Mouse (Mus musculus): ENCODE data around the gene Dqx1. TPM values are rescaled to one million over a fixed set of nuclear protein-coding genes. Genes with fewer than 3 reads are reported as not detected.
A peak's percentile ranks its signal among the peaks of the same experiment; 100 is the strongest.

Gene Dqx1
- polyA plus RNA-seq, 1 experiment from 2014 or later = 0.62 TPM

DNA sequence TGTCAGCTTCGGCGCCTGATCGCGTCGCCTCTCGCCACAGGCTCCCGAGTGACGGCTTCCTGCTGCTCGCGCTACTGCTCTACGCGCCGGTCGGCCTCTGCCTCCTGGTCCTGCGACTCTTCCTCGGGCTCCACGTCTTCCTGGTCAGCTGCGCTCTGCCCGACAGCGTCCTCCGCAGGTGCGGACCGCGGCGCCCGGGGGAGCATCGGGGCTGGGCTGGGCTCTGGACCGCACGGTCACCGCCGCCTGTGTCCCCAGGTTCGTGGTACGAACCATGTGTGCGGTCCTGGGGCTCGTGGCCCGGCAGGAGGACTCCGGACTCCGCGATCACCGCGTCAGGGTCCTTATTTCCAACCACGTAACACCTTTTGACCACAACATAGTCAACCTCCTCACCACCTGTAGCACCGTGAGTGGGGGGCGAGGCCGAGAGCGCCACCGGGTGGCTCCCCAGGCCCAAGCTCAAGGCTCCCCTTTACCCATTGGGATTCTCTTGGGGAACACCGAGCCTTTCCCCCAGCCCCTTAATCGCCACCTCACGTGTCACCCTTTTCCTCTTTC is 2.7 kb upstream of the Dqx1 start, which contains the start of gene Htra2:
Gene Htra2 (minus strand): TSS at position 403 of the 561 bp plus-strand sequence.
- peak within 1 kb of the TSS; percentile 95 for H3K4me2 ChIP-seq
- DNase-seq (peak; percentile 42), ATAC-seq (ENCODE audit: insufficient read depth) (peak; percentile 29)
- peak within 1 kb of the TSS; percentile 88 for H3K27ac ChIP-seq (ENCODE audit: low read depth)
- peak; percentile 58 for TF ChIP-seq CTCF (IDR thresholded peaks at IDR 0.05; ENCODE audit: low read depth)
- H3K9me3 ChIP-seq (ENCODE audit: low read depth, low read length) = no peaks in the 10 kb centered on the region
- WGBS = under 1% methylated on average over 50 of the region's 50 CpGs
- peak within 1 kb of the TSS; percentile 98 for H3K4me3 ChIP-seq (ENCODE audit: low read depth, low read length)
- H3K9ac ChIP-seq = peak within 1 kb of the TSS; percentile 92
- no peaks in the 10 kb centered on the region for H3K27me3 ChIP-seq (ENCODE audit: insufficient read depth, low read length)
- H3K4me1 ChIP-seq (ENCODE audit: insufficient read depth) = peaks cover 5% of the 10 kb centered on the region; the same call in 1 of the 2 replicates
- H3K36me3 ChIP-seq (ENCODE audit: insufficient read depth) = peaks cover 48% of the 10 kb centered on the region

DNA sequence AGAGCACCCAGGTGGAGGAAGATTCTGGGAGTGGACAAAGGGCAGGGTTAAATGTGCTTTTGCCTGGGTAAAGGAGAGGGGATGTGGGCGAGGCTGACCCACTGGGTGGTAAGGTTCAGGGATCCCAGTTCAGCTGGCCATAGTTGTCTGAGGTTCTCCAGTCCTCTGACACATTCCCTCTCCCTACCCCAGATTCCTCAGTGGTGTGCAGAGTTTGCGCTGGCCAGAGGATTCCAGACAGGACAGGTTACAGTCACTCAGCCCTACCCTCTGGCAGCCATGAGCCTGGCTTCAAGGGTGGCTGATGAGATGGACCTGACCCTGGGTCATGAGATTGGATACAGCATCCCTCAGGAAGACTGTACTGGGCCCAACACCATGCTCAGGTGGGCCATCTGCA is 1.1 kb downstream of the Dqx1 start:
- H3K9ac ChIP-seq = no peak overlapping the region
- H3K27ac ChIP-seq (ENCODE audit: low read depth) = no peak overlapping the region
- no peaks in the 10 kb centered on the region for H3K9me3 ChIP-seq (ENCODE audit: low read depth, low read length)
- 71% methylated on average over 2 of the region's 2 CpGs for WGBS
- peaks cover 25% of the 10 kb centered on the region for H3K27me3 ChIP-seq (ENCODE audit: insufficient read depth, low read length)
- ATAC-seq (ENCODE audit: insufficient read depth) = no peak
- H3K4me2 ChIP-seq = no peak overlapping the region
- H3K4me1 ChIP-seq (ENCODE audit: insufficient read depth) = peaks cover 5% of the 10 kb centered on the region; the same call in 1 of the 2 replicates
- H3K36me3 ChIP-seq (ENCODE audit: insufficient read depth) = peaks cover 23% of the 10 kb centered on the region
- no peak for TF ChIP-seq CTCF (IDR thresholded peaks at IDR 0.05; ENCODE audit: low read depth)
- no peak for DNase-seq
- H3K4me3 ChIP-seq (ENCODE audit: low read depth, low read length) = no peak overlapping the region

DNA sequence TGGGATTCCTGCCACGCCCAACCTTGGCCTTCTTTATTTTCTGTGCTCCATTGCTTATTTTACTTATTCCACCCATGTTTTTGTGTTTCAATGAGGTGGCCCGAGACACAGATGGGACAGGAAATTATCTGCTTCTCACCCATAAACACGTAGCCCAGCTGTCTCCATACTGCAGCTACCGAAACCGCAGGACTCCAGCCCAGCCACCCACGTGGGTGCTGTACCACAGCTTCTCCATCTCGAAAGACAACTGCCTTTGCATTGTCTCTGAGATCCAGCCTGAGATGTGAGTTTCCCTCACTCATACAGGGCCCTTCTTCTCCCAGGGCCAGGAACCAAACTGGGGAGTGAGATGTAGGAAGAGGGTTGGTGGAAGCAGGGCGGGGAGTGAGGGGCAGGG is 8.4 kb downstream of the Dqx1 start:
- Histone ChIP-seq H3K4me2 (no peak overlapping the region), H3K36me3 (ENCODE audit: insufficient read depth) (no peaks in the 10 kb centered on the region), H3K9ac (no peak overlapping the region), H3K4me3 (ENCODE audit: low read depth, low read length) (no peak overlapping the region), H3K27ac (ENCODE audit: low read depth) (no peak overlapping the region), H3K9me3 (ENCODE audit: low read depth, low read length) (no peaks in the 10 kb centered on the region), H3K27me3 (ENCODE audit: insufficient read depth, low read length) (peaks cover 97% of the 10 kb centered on the region), H3K4me1 (ENCODE audit: insufficient read depth) (no peaks in the 10 kb centered on the region)
- ATAC-seq (ENCODE audit: insufficient read depth) = no peak
- no peak for DNase-seq
- TF ChIP-seq CTCF (IDR thresholded peaks at IDR 0.05; ENCODE audit: low read depth) = no peak
- WGBS = 27% methylated on average over 8 of the region's 8 CpGs

DNA sequence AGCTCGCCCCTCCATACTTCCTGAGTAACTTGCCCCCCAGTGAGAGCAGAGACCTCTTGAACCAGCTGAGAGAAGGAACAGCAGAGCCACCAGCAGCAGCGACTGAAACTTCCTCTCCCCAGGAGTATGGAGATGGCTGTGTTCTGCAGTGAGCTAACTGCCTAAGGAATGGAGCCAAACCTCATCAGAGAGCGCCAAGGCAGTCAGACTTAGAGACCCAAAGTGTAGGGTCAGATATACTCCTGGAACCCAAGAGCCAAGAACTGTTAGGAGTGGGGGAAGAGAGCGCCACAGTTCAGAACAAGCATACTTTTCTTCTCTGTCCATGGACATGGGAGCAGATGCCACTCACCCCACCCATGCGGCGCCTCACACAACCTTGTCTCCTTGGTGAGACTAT is 8.8 kb downstream of the Dqx1 start:
- Histone ChIP-seq H3K4me1 (ENCODE audit: insufficient read depth) (no peaks in the 10 kb centered on the region), H3K4me3 (ENCODE audit: low read depth, low read length) (no peak overlapping the region), H3K9me3 (ENCODE audit: low read depth, low read length) (no peaks in the 10 kb centered on the region), H3K27ac (ENCODE audit: low read depth) (no peak overlapping the region), H3K27me3 (ENCODE audit: insufficient read depth, low read length) (peaks cover 97% of the 10 kb centered on the region), H3K36me3 (ENCODE audit: insufficient read depth) (no peaks in the 10 kb centered on the region), H3K4me2 (no peak overlapping the region), H3K9ac (no peak overlapping the region)
- no peak for TF ChIP-seq CTCF (IDR thresholded peaks at IDR 0.05; ENCODE audit: low read depth)
- ATAC-seq (ENCODE audit: insufficient read depth) = no peak
- DNase-seq = no peak
- WGBS = 23% methylated on average over 6 of the region's 6 CpGs

DNA sequence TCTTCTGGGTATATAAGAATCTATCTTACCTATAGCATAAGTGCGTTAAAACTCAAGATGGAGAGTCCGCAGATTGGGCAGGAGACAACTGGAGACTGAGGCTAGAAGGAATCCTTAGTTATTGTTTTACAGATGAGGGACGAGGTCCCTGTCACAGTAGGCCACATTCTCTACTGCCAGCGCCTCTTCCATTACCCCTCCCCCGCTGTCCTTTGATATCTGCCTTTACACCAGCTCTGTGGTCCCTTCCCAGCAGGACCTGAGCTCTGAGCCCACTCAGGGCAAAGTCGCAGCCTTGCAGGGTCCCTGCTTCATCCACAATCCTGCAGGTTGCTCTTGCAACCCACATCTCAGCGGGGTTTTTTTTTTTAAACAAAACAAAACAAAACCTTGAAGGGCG is 10.6 kb downstream of the Dqx1 start:
- Histone ChIP-seq H3K36me3 (ENCODE audit: insufficient read depth) (no peaks in the 10 kb centered on the region), H3K27me3 (ENCODE audit: insufficient read depth, low read length) (peaks cover 96% of the 10 kb centered on the region), H3K4me2 (no peak overlapping the region), H3K9me3 (ENCODE audit: low read depth, low read length) (no peaks in the 10 kb centered on the region), H3K4me3 (ENCODE audit: low read depth, low read length) (peak overlapping the region; percentile 27; the same call in 1 of the 2 replicates), H3K4me1 (ENCODE audit: insufficient read depth) (no peaks in the 10 kb centered on the region), H3K9ac (no peak overlapping the region), H3K27ac (ENCODE audit: low read depth) (no peak overlapping the region)
- ATAC-seq (ENCODE audit: insufficient read depth) (no peak), DNase-seq (no peak)
- WGBS = 3% methylated on average over 8 of the region's 8 CpGs
- no peak for TF ChIP-seq CTCF (IDR thresholded peaks at IDR 0.05; ENCODE audit: low read depth)

DNA sequence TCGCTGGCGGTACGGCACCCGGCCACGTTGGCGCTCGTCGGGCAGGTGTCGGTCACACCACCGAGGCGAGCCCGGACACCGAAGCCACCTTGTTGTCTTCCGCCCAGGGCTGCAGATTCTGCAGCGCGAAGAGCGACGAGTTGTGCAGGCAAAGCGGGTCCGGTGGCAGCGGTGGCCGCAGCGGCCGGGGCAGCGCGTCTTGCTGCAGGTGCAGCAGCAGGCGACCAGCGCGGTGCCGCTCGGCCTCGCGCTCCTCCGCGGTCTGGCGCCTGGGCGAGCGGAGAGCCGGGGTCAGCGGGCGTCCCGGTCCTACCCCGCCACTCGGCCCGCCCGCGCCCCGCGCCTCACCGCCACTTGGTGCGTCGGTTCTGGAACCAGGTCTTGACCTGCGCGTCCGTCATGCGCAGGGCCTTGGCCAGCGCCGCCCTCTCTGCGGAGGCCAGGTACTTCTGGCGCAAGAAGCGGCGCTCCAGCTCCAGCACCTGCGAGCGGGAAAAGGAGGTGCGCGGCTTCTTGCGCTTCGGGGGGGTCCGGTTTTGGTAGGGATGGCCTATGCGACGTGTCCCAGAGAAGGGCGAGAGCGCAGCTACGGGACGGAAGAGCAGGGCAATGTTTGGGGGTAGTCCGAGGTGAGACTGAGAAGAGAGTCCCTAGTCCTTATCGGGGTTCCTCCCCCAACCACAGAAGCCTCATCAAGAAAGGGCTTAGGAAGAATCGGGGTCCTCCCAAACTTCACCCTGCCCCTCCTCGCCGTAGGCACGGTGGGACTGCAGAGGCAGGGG is 11.3 kb downstream of the Dqx1 start:
- TF ChIP-seq CTCF (IDR thresholded peaks at IDR 0.05; ENCODE audit: low read depth) = no peak
- Histone ChIP-seq H3K4me3 (ENCODE audit: low read depth, low read length) (peak overlapping the region; percentile 27), H3K9ac (no peak overlapping the region), H3K36me3 (ENCODE audit: insufficient read depth) (no peaks in the 10 kb centered on the region), H3K9me3 (ENCODE audit: low read depth, low read length) (no peaks in the 10 kb centered on the region), H3K4me1 (ENCODE audit: insufficient read depth) (no peaks in the 10 kb centered on the region), H3K27ac (ENCODE audit: low read depth) (no peak overlapping the region), H3K4me2 (peak overlapping the region; percentile 50), H3K27me3 (ENCODE audit: insufficient read depth, low read length) (peaks cover 95% of the 10 kb centered on the region)
- WGBS = under 1% methylated on average over 81 of the region's 81 CpGs
- DNase-seq (no peak), ATAC-seq (ENCODE audit: insufficient read depth) (no peak)

DNA sequence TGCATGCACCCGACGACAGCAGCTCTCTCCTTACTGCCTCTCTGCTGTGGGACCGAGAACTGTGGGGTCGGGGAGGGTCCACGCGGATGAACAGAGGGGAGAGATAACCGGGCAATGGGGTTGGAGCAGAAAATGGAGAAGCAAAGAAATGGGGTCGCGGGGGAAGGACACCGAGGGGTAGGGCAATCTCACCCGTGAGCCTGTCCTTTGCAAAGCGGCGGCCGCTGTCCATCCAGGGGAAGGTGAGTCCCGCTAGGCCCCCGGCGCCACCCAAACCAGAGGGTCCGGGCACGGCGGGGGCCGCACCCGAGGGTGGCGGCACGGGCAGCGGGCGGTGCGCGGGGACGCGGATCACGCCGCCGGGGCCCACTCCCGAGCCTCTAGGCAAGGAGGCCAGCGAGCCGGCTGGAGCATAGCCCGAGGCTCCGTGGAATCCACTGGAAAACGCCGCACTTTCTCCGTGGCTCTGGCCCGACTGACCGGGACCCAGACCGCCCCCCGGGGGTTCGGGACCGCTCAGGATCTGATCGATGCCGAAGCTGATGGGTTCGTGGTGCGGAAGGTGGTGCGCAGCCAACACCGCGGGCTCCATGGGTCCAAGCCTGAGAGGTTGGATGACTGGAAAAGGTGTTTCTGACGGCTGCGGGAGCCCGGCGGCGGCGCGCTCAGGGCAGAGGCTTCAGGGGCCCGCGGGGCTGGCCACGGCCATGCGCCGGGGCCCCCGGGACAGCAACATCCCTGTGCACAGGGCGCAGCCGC is 12.0 kb downstream of the Dqx1 start:
- whole genome bisulfite sequencing = 2% methylated on average over 68 of the region's 69 CpGs
- Histone ChIP-seq H3K4me1 (ENCODE audit: insufficient read depth) (no peaks in the 10 kb centered on the region), H3K9ac (no peak overlapping the region), H3K4me2 (peak overlapping the region; percentile 36), H3K9me3 (ENCODE audit: low read depth, low read length) (no peaks in the 10 kb centered on the region), H3K27ac (ENCODE audit: low read depth) (no peak overlapping the region), H3K4me3 (ENCODE audit: low read depth, low read length) (peak overlapping the region; percentile 27; the same call in 1 of the 2 replicates), H3K36me3 (ENCODE audit: insufficient read depth) (no peaks in the 10 kb centered on the region), H3K27me3 (ENCODE audit: insufficient read depth, low read length) (peaks cover 95% of the 10 kb centered on the region)
- DNase-seq (no peak), ATAC-seq (ENCODE audit: insufficient read depth) (0 out of 2 replicates have a peak, but pooled peaks have one; percentile 3)
- TF ChIP-seq CTCF (IDR thresholded peaks at IDR 0.05; ENCODE audit: low read depth) = no peak

All from lung, embryonic 14.5 days (tissue).